Mouse (Mus musculus): ENCODE measurements at regions not wholly inside any gene's neighbourhood (a gene's known extent, or its start where the extent isn't known, plus 50 kb on each side); places are given as distances from the start of the nearest gene placed in this dataset.

- TF ChIP-seq POLR2AphosphoS5 (IDR thresholded peaks at IDR 0.05; ENCODE audit: insufficient replicate concordance, low read depth, low read length) (no peak), CTCF (IDR thresholded peaks at IDR 0.05; ENCODE audit: low read depth, low read length) (no peak), TAL1 (conservative IDR thresholded peaks at IDR 0.05; ENCODE audit: low read depth, low read length) (no peak)
These were observed 63.1 kb upstream of the Srrm4 start for GRCm38 (mm10) chr5:116654486-116655420.

Data from G1E (cell line).